Mouse (Mus musculus): Measurements from ENCODE around the gene Olfr1111.
"Not testable (repeated sequence)": the region's sequence is repeated elsewhere in the genome, so short reads cannot be mapped to it uniquely, and the experiment has no call there.

Olfr1111 gene

GRCm38 (mm10) chr2:87152524-87152923 lies at the start of gene Olfr1111:
Gene Olfr1111 (minus strand): TSS chr2:87152624.
- DNase-seq (ENCODE audit: low read depth, low spot score) = no peak

DNA sequence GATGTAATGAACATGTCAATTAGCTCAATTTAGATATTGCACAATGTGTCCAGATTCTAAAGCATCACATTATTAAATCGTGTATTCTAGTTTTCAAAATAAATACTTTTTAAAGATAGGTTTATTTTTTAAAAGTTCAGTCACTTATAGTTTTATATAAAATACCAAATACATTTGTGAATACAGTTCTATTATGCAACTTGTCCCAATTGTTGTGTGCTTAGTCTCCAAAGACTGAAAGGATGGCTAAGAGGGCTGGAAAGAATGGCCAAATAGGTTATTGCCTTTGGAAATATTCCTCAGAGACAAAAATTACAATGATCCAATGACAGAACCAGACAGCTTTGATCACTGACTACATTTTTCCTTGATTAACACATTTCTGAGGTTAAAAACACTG lies 35.1 kb upstream of the Olfr1111 start, which contains the start of gene Olfr1112:
Olfr1112 (plus strand) TSS at position 301 of the 400 bp plus-strand sequence.
- no peak for DNase-seq (ENCODE audit: low read depth, low spot score)

GRCm38 (mm10) chr2:87167731-87168130 lies 15.3 kb upstream of the Olfr1111 start:
- DNase-seq (ENCODE audit: low read depth, low spot score) = not testable (repeated sequence)

- DNase-seq (ENCODE audit: low read depth, low spot score) = no peak
Measured at GRCm38 (mm10) chr2:87140200-87140599, 12.2 kb downstream of the Olfr1111 start, which contains the start of gene Olfr1110. Gene Olfr1110 (minus strand): TSS chr2:87140300.

DNA sequence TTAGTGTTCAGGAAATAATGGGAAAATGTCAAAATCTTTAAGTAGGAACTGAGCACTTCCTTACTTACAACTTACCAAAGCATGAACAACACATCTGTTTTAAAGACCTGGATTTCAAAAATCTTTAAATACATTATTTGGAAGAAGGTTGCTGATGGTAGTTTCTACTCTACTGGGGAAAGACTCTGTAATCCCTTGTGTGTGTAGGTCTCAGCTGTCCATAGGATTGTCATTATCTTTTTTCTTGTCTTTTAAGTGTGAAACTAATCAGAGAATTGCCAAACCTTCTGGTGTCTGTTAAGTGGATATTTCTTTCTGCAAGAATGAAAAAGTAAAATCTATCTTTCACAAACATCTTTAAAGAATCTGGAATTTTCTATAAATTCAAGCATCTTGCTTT lies 38.0 kb downstream of the Olfr1111 start, which contains the start of gene Olfr259:
Olfr259 (minus strand) TSS at position 101 of the 400 bp plus-strand sequence.
- no peak for DNase-seq (ENCODE audit: low read depth, low spot score)
